Mouse (Mus musculus): ENCODE data around the gene Zcchc24. TPM values are rescaled to one million over a fixed set of nuclear protein-coding genes. Genes with fewer than 3 reads are reported as not detected.
A peak's percentile ranks its signal among the peaks of the same experiment; 100 is the strongest.

The Zcchc24 gene
- polyA plus RNA-seq, 1 experiment: 122 TPM

DNA sequence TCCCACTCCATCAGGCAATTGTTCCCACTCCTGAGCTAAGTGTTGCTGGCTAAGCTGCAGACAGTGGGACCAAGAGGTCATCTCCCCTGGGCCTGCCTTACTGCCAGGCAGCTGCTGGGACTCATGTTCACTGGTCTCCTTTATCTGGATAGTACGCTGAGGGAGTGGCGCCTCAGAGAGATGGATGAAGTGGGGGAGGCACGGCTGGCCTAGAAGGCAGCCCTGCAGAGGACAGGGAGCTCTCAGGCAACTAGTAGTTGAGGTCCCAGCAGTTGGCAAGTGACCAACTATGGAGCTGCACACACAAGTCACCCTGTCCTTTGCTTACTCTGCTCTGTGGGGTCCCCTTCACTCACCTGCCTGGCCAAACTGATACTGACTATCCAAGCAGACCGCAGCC lies 58.8 kb downstream of the Zcchc24 start:
- Histone ChIP-seq H3K27ac (ENCODE audit: insufficient read depth, low read length) (peak overlapping the region; percentile 52), H3K4me1 (ENCODE audit: control insufficient read depth, insufficient read depth, low read length) (peaks cover 9% of the 10 kb centered on the region), H3K4me3 (ENCODE audit: insufficient read depth, low read length) (no peak overlapping the region)
- TF ChIP-seq CTCF (IDR thresholded peaks at IDR 0.05; ENCODE audit: borderline replicate concordance, insufficient read depth, low read length) (no peak), POLR2A (IDR thresholded peaks at IDR 0.05; ENCODE audit: low read depth, low read length) (no peak)

- peaks cover 9% of the 10 kb centered on the region for H3K4me1 ChIP-seq (ENCODE audit: control insufficient read depth, insufficient read depth, low read length)
- TF ChIP-seq CTCF (IDR thresholded peaks at IDR 0.05; ENCODE audit: borderline replicate concordance, insufficient read depth, low read length): no peak
- TF ChIP-seq POLR2A (IDR thresholded peaks at IDR 0.05; ENCODE audit: low read depth, low read length): no peak
- peak overlapping the region; percentile 52 for H3K27ac ChIP-seq (ENCODE audit: insufficient read depth, low read length)
- no peak overlapping the region for H3K4me3 ChIP-seq (ENCODE audit: insufficient read depth, low read length)
These were observed 59.9 kb downstream of the Zcchc24 start for GRCm38 (mm10) chr14:25708917-25709316.

DNA sequence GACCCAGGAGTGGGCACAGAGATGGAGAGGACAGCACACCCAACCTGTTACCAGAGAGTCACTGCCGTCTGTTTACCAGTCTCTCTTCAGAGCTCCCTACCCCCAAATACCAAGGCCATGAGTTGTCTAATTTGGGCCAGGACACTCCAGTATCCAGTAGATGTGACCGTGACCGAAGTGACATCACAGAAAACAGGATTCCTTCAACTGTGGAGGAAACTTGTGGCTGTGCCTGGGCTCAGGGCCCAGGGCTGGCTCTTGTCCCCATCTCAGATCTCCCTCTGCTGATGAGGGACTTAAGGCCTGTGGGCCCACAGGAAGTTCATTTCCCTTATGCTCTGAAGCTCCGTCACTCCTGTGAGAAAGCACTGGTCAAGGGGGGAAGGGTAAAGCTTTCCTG lies 60.4 kb downstream of the Zcchc24 start:
- H3K4me3 ChIP-seq (ENCODE audit: insufficient read depth, low read length): no peak overlapping the region
- peaks cover 9% of the 10 kb centered on the region for H3K4me1 ChIP-seq (ENCODE audit: control insufficient read depth, insufficient read depth, low read length)
- no peak for TF ChIP-seq CTCF (IDR thresholded peaks at IDR 0.05; ENCODE audit: borderline replicate concordance, insufficient read depth, low read length)
- no peak for TF ChIP-seq POLR2A (IDR thresholded peaks at IDR 0.05; ENCODE audit: low read depth, low read length)
- peak overlapping the region; percentile 34 for H3K27ac ChIP-seq (ENCODE audit: insufficient read depth, low read length)

- no peak overlapping the region for H3K4me3 ChIP-seq (ENCODE audit: insufficient read depth, low read length)
- no peak for TF ChIP-seq POLR2A (IDR thresholded peaks at IDR 0.05; ENCODE audit: low read depth, low read length)
- peak; percentile 32; the same call in 1 of the 2 replicates for TF ChIP-seq CTCF (IDR thresholded peaks at IDR 0.05; ENCODE audit: borderline replicate concordance, insufficient read depth, low read length)
- H3K27ac ChIP-seq (ENCODE audit: insufficient read depth, low read length): peak overlapping the region; percentile 34
- H3K4me1 ChIP-seq (ENCODE audit: control insufficient read depth, insufficient read depth, low read length): peaks cover 9% of the 10 kb centered on the region
These were observed 61.1 kb downstream of the Zcchc24 start for GRCm38 (mm10) chr14:25707691-25708181.

- H3K4me1 ChIP-seq (ENCODE audit: control insufficient read depth, insufficient read depth, low read length): no peaks in the 10 kb centered on the region
- no peak overlapping the region for H3K27ac ChIP-seq (ENCODE audit: insufficient read depth, low read length)
- TF ChIP-seq POLR2A (IDR thresholded peaks at IDR 0.05; ENCODE audit: low read depth, low read length): no peak
- TF ChIP-seq CTCF (IDR thresholded peaks at IDR 0.05; ENCODE audit: borderline replicate concordance, insufficient read depth, low read length): no peak
These were observed 66.9 kb downstream of the Zcchc24 start for GRCm38 (mm10) chr14:25701986-25702385.

DNA sequence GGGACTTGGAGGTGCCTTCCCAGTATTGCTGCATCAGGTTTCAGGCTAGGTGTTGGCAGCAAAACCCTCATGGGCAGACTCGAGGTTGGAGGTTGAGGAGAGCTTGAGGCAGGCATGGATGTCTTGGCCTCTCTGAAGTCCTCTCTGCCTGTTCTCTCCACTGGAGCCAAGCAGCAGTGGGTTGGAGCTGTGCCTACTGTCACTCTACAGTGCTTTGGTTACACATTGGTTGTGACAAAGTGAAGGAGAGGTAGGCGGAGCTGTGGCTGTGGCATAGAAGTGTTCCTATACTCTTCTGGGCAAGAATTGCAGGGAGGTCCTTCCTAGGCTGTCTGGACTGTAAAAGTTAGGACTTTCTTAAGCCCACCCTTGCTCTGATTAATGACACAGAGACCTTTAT lies 72.5 kb downstream of the Zcchc24 start:
- peaks cover 5% of the 10 kb centered on the region; the same call in 1 of the 2 replicates for H3K4me1 ChIP-seq (ENCODE audit: control insufficient read depth, insufficient read depth, low read length)
- H3K4me3 ChIP-seq (ENCODE audit: insufficient read depth, low read length): no peak overlapping the region
- TF ChIP-seq POLR2A (IDR thresholded peaks at IDR 0.05; ENCODE audit: low read depth, low read length) (no peak), CTCF (IDR thresholded peaks at IDR 0.05; ENCODE audit: borderline replicate concordance, insufficient read depth, low read length) (no peak)
- no peak overlapping the region for H3K27ac ChIP-seq (ENCODE audit: insufficient read depth, low read length)

More at GRCm38 (mm10) chr14:25701986-25702385, 66.9 kb downstream of the Zcchc24 start:
- no peak overlapping the region for H3K4me3 ChIP-seq (ENCODE audit: insufficient read depth, low read length)

DNA sequence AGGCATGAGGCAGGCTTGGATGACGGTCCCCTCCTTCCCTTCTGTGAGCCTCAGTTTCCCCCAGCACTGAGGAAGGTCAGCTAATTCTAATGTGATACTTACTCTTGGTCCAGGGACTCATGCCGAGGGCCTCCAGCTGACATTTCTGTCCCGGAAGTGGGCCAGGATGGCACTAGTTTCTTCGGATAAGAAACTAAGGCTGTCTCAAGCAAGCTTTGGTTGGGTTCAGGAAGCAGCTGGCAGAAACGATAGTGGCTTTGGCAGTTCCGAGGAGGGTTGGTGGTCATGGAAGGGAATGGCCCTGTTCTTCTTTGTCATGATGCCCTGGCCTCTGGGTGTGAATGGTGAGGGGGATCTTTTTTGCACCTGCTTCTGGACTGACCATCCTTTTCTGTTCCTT lies 73.8 kb downstream of the Zcchc24 start:
- peaks cover 5% of the 10 kb centered on the region; the same call in 1 of the 2 replicates for H3K4me1 ChIP-seq (ENCODE audit: control insufficient read depth, insufficient read depth, low read length)
- H3K4me3 ChIP-seq (ENCODE audit: insufficient read depth, low read length): peak overlapping the region; percentile 92
- no peak overlapping the region for H3K27ac ChIP-seq (ENCODE audit: insufficient read depth, low read length)
- TF ChIP-seq POLR2A (IDR thresholded peaks at IDR 0.05; ENCODE audit: low read depth, low read length) (no peak), CTCF (IDR thresholded peaks at IDR 0.05; ENCODE audit: borderline replicate concordance, insufficient read depth, low read length) (no peak)

GRCm38 (mm10) chr14:25694569-25694897 lies 74.3 kb downstream of the Zcchc24 start:
- Histone ChIP-seq H3K4me1 (ENCODE audit: control insufficient read depth, insufficient read depth, low read length) (peaks cover 5% of the 10 kb centered on the region; the same call in 1 of the 2 replicates), H3K4me3 (ENCODE audit: insufficient read depth, low read length) (peak overlapping the region; percentile 92), H3K27ac (ENCODE audit: insufficient read depth, low read length) (no peak overlapping the region)
- no peak for TF ChIP-seq POLR2A (IDR thresholded peaks at IDR 0.05; ENCODE audit: low read depth, low read length)
- no peak for TF ChIP-seq CTCF (IDR thresholded peaks at IDR 0.05; ENCODE audit: borderline replicate concordance, insufficient read depth, low read length)

GRCm38 (mm10) chr14:25693888-25694568 lies 74.8 kb downstream of the Zcchc24 start, which contains the start of gene Ppif:
Gene Ppif (plus strand): TSS chr14:25694154.
- TF ChIP-seq CTCF (IDR thresholded peaks at IDR 0.05; ENCODE audit: borderline replicate concordance, insufficient read depth, low read length) (peak; percentile 97), POLR2A (IDR thresholded peaks at IDR 0.05; ENCODE audit: low read depth, low read length) (peak; percentile 90)
- H3K4me3 ChIP-seq (ENCODE audit: insufficient read depth, low read length): peak within 1 kb of the TSS; percentile 92
- H3K4me1 ChIP-seq (ENCODE audit: control insufficient read depth, insufficient read depth, low read length): peaks cover 5% of the 10 kb centered on the region; the same call in 1 of the 2 replicates
- no peak within 1 kb of the TSS for H3K27ac ChIP-seq (ENCODE audit: insufficient read depth, low read length)

GRCm38 (mm10) chr14:25693271-25693887 lies 75.5 kb downstream of the Zcchc24 start:
- Histone ChIP-seq H3K4me3 (ENCODE audit: insufficient read depth, low read length) (no peak overlapping the region), H3K4me1 (ENCODE audit: control insufficient read depth, insufficient read depth, low read length) (peaks cover 5% of the 10 kb centered on the region; the same call in 1 of the 2 replicates), H3K27ac (ENCODE audit: insufficient read depth, low read length) (no peak overlapping the region)
- TF ChIP-seq CTCF (IDR thresholded peaks at IDR 0.05; ENCODE audit: borderline replicate concordance, insufficient read depth, low read length) (no peak), POLR2A (IDR thresholded peaks at IDR 0.05; ENCODE audit: low read depth, low read length) (no peak)
